Mouse (Mus musculus) erythroblast, embryonic 14.5 days (primary cell): ENCODE measurements around the gene Npm1. TPM values are rescaled to one million over a fixed set of nuclear protein-coding genes. Genes with fewer than 3 reads are reported as not detected.

Experiments used
- H3K27me3 ChIP-seq: 2 replicates; pipeline ENCODE4 v1.6.1; 2012; ENCODE audit warnings: inconsistent platforms; ENCODE audit not compliant: control insufficient read depth
- H3K36me3 ChIP-seq: 2 replicates; pipeline ENCODE4 v1.6.1; 2012; ENCODE audit warnings: mild to moderate bottlenecking, inconsistent platforms; ENCODE audit not compliant: control insufficient read depth
- H3K4me1 ChIP-seq: 2 replicates; pipeline ENCODE4 v1.6.1; 2012; ENCODE audit warnings: inconsistent platforms; ENCODE audit not compliant: control insufficient read depth
- H3K4me3 ChIP-seq: replicated peaks from 2 replicates; pipeline ENCODE3; 2012; ENCODE audit warnings: moderate library complexity, mild to moderate bottlenecking, inconsistent platforms
- H3K9me3 ChIP-seq: 2 replicates; pipeline ENCODE4 v1.6.1; 2012; ENCODE audit warnings: low read length, inconsistent platforms, mixed read lengths; ENCODE audit not compliant: control insufficient read depth
- GATA1 ChIP-seq: IDR thresholded peaks from 2 replicates; pipeline ENCODE4 v1.6.1; 2012; ENCODE audit warnings: low read length, inconsistent platforms, mixed read lengths
- TAL1 ChIP-seq: IDR thresholded peaks from 3 replicates; pipeline ENCODE4 v1.6.1; 2012; ENCODE audit warnings: low read length, inconsistent platforms, mixed read lengths
- polyA plus RNA-seq: library from polyadenylated mRNA; stranded (reverse); fragments of >175 nt; gene quantifications from 2 replicates; pipeline ENCODE4 v1.2.3, GENCODE M21; 2012

Gene Npm1
- polyA plus RNA-seq, 1 experiment = 5.8 TPM

DNA sequence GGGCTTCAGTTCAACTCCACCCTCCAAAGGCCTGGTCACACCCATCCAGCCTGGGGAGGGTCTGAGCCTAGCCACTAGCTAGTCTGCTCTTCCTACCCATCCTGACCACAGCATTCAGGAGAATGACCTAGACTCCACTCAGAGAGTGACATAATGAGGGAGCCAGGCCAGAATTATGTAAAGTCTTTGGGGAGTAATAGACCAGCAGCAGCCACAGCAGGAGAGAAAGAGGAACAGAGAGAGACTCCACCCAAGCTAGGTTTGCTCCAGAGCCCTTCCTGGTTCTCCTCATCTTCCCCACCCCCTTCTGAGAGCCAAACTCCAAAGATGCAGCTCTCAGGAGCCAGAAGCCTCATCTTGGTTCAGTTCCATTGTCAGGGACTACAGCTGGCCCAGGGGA is 35.9 kb downstream of the Npm1 start:
- no peak overlapping the region for H3K4me3 ChIP-seq
- H3K27me3 ChIP-seq = peaks cover 30% of the 10 kb centered on the region
- TF ChIP-seq GATA1 (no peak), TAL1 (no peak)
- no peaks in the 10 kb centered on the region for H3K4me1 ChIP-seq
- no peaks in the 10 kb centered on the region for H3K36me3 ChIP-seq
- H3K9me3 ChIP-seq = no peaks in the 10 kb centered on the region

DNA sequence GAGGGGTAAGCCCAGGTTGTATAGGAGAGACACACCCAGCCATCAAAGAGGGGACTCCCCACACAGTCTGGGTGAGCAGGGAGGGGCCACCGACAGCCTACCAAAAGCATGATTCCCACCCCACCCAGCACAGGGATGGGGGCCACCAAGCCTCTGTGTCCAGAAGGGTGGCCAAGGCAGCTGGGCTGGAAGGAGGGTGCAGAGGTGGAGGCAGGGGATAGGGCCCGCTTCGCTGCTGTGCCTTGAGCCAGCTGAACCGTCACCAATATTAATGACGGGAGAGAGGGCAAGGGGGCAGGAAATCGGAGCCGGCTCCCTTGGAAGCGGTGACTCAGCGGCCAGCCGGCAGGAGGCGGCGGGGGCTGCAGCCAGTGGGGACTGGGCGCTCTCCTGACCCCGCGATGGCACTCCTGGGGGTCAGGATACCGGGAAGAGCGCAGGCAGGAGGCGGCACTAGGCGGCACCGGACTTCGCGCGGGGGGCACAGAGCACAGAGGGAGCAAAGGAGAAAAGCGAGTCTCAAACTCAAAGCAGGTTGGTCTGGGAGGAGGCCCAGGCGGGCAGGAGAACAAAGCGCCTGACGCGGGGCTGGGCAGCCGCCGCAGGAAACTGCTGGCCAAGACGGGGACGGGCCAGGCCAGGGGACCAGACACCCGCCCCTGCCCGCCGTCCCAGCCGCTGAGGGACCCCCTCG is 40.3 kb downstream of the Npm1 start:
- H3K9me3 ChIP-seq = no peaks in the 10 kb centered on the region
- no peak for TF ChIP-seq GATA1
- no peaks in the 10 kb centered on the region for H3K36me3 ChIP-seq
- H3K27me3 ChIP-seq = peaks cover 38% of the 10 kb centered on the region
- no peaks in the 10 kb centered on the region for H3K4me1 ChIP-seq
- H3K4me3 ChIP-seq = no peak overlapping the region

- H3K27me3 ChIP-seq = peaks cover 33% of the 10 kb centered on the region
- no peaks in the 10 kb centered on the region for H3K4me1 ChIP-seq
- no peaks in the 10 kb centered on the region for H3K9me3 ChIP-seq
- H3K4me3 ChIP-seq = no peak overlapping the region
- TF ChIP-seq GATA1 = no peak
- H3K36me3 ChIP-seq = no peaks in the 10 kb centered on the region
These were observed 43.5 kb downstream of the Npm1 start for GRCm38 (mm10) chr11:33119556-33119955.

DNA sequence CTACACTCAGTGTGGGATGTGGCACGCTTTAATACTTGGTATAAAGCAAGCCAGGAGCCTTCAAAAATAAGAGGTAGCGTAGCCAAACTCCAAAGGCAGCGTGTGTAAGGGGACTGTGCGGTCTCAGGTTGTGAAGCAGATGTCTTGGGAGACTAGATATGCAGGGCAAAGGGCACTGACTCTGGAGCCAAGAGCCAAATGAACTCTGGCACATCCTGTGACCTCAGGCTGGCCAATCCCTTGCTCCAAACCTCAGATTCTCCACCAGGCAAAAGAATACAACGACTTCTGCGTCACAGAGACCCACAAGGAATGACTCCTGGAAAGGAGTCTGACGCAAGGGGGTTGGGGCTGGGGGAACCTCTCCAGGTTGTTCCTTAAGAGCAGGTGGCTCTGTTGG is 43.9 kb downstream of the Npm1 start:
- Histone ChIP-seq H3K9me3 (no peaks in the 10 kb centered on the region), H3K36me3 (no peaks in the 10 kb centered on the region), H3K27me3 (peaks cover 29% of the 10 kb centered on the region), H3K4me1 (no peaks in the 10 kb centered on the region), H3K4me3 (no peak overlapping the region)
- TF ChIP-seq TAL1 (no peak), GATA1 (no peak)

DNA sequence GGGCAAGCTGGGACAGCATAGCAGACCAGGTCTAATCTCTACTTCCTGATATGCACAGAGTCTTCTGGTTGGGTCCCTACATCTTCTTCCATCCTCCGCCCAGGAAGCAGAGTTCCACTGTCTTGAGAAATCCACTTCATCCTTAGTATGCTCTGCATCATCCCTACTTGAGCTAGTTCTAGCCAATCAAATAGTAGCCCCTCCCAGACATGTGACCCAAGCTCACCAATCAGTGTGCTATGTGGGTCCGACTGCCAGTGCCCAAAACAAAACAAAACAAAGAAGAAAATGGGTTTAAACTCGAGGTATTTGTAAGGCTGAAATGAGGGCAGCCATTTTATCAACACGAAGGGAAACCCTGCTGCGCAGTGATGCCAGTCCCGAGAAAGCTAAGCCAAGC is 44.5 kb downstream of the Npm1 start:
- H3K27me3 ChIP-seq = peaks cover 22% of the 10 kb centered on the region

DNA sequence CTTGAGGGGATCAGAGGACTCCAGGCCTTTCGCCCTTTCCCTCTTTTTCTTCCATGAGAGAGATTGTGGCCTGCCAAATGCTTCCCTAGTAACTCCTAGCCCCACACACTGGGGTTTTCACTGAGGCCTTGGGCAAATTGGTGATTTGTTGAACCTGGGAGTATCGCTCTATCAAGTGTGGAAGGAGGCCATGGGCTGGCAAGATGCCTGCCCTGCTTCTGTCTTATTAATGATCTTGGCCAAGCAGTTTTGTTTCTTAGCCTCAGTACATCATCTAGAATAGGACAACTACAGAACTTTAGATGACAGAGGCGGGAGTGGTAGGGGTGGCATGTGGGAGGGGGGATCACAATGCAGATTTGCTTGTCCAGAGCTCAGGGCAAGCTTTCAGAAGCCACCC is 47.2 kb downstream of the Npm1 start:
- Histone ChIP-seq H3K4me3 (no peak overlapping the region), H3K27me3 (no peaks in the 10 kb centered on the region), H3K36me3 (no peaks in the 10 kb centered on the region), H3K9me3 (no peaks in the 10 kb centered on the region), H3K4me1 (no peaks in the 10 kb centered on the region)
- no peak for TF ChIP-seq GATA1
- TF ChIP-seq TAL1 = no peak

More for the DNA sequence above, 44.5 kb downstream of the Npm1 start:
- TF ChIP-seq GATA1 (no peak), TAL1 (no peak)
- Histone ChIP-seq H3K36me3 (no peaks in the 10 kb centered on the region), H3K9me3 (no peaks in the 10 kb centered on the region), H3K4me1 (no peaks in the 10 kb centered on the region), H3K4me3 (no peak overlapping the region)

- Histone ChIP-seq H3K9me3 (no peaks in the 10 kb centered on the region), H3K4me3 (no peak overlapping the region), H3K36me3 (no peaks in the 10 kb centered on the region), H3K4me1 (no peaks in the 10 kb centered on the region), H3K27me3 (no peaks in the 10 kb centered on the region; the same call in 1 of the 2 replicates)
- TF ChIP-seq TAL1 (no peak), GATA1 (no peak)
These were observed 50.6 kb downstream of the Npm1 start for GRCm38 (mm10) chr11:33112407-33112806.

DNA sequence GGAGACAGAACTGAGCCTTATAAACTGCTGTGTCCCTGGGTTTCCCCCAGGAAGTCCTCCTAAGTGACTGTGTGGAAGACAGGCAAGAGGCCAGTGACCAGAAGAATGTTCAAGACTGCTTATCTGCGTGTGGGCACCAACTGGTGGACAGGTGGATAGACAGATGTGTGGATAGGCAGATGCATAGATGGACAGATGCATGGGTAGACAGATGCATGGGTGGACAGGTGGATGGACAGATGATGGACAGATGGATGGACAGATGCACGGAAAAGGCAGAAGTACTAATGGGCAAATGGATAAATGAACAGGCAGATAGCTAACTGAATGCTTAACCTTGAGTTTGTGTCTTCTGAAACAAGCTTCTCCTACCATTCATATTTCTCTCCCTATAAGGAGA is 52.9 kb downstream of the Npm1 start:
- Histone ChIP-seq H3K9me3 (no peaks in the 10 kb centered on the region), H3K4me3 (no peak overlapping the region)

DNA sequence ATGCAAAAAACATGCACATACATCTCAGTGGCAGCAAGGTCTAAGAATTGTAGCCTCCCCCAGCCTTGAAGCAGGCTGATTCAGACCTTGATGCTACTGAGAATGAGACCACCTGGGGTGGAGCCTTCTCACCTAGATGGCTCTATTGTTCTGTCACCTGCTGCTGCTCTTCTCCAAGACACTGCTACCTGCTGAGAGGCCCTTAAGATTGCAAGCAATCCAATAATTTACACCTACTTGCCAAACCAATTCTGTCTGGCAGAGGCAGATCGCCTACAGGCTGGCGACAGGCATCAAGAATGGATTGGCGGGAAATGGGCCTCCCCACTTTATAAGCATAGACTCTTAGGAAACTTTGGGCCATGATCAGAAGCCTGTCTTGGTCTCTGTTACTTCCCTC is 55.5 kb downstream of the Npm1 start:
- no peaks in the 10 kb centered on the region for H3K9me3 ChIP-seq
- no peaks in the 10 kb centered on the region; the same call in 1 of the 2 replicates for H3K27me3 ChIP-seq
- TF ChIP-seq GATA1 (no peak), TAL1 (no peak)
- H3K36me3 ChIP-seq = no peaks in the 10 kb centered on the region
- no peaks in the 10 kb centered on the region for H3K4me1 ChIP-seq
- no peak overlapping the region for H3K4me3 ChIP-seq

More for the DNA sequence above, 52.9 kb downstream of the Npm1 start:
- Histone ChIP-seq H3K36me3 (no peaks in the 10 kb centered on the region), H3K27me3 (no peaks in the 10 kb centered on the region; the same call in 1 of the 2 replicates), H3K4me1 (no peaks in the 10 kb centered on the region)
- TF ChIP-seq TAL1 (no peak), GATA1 (no peak)

- TF ChIP-seq TAL1 (no peak), GATA1 (no peak)
These were observed 58.1 kb downstream of the Npm1 start for GRCm38 (mm10) chr11:33104911-33105316.

More at GRCm38 (mm10) chr11:33104911-33105316, 58.1 kb downstream of the Npm1 start:
- no peaks in the 10 kb centered on the region; the same call in 1 of the 2 replicates for H3K27me3 ChIP-seq
- H3K4me1 ChIP-seq = no peaks in the 10 kb centered on the region
- H3K9me3 ChIP-seq = no peaks in the 10 kb centered on the region
- no peaks in the 10 kb centered on the region for H3K36me3 ChIP-seq
- no peak overlapping the region for H3K4me3 ChIP-seq
